Mouse (Mus musculus) adrenal gland, adult 2 months (tissue): ENCODE measurements around the gene Arel1. TPM values are rescaled to one million over a fixed set of nuclear protein-coding genes. Genes with fewer than 3 reads are reported as not detected.

Experiments used
- DNase-seq: peaks from one replicate; pipeline ENCODE4 v3.0.0; 2021
- polyA plus RNA-seq: library from polyadenylated mRNA; depleted of rRNA; stranded (reverse); fragments of >200 nt; gene quantifications from 2 replicates; pipeline ENCODE4 v1.2.3, GENCODE M21; 2012
- total RNA-seq, 2 experiments: library from RNA; stranded (reverse); gene quantifications; 2 replicates each; pipeline ENCODE4 v1.2.3; 2021

Arel1 gene
- total and polyA plus RNA-seq, 3 experiments, result 20.2 to 33.5 (median 29.6) TPM

GRCm38 (mm10) chr12:84948584-84949285 lies 22.0 kb downstream of the Arel1 start:
- DNase-seq, result no peak

- DNase-seq, result no peak
Observed at GRCm38 (mm10) chr12:84947894-84948583, 22.7 kb downstream of the Arel1 start.

GRCm38 (mm10) chr12:84944813-84945553 lies 25.7 kb downstream of the Arel1 start:
- DNase-seq, result peak; percentile 15

- no peak for DNase-seq
Observed at GRCm38 (mm10) chr12:84944150-84944812, 26.4 kb downstream of the Arel1 start.

GRCm38 (mm10) chr12:84943006-84943952 lies 27.4 kb downstream of the Arel1 start:
- DNase-seq, result peak; percentile 11

GRCm38 (mm10) chr12:84941717-84942116 lies 29.0 kb downstream of the Arel1 start:
- no peak for DNase-seq

GRCm38 (mm10) chr12:84940343-84940742 lies 30.4 kb downstream of the Arel1 start:
- no peak for DNase-seq

- DNase-seq, result no peak
Observed at GRCm38 (mm10) chr12:84939117-84939516, 31.6 kb downstream of the Arel1 start.

- no peak for DNase-seq
Observed at GRCm38 (mm10) chr12:84935343-84935742, 35.4 kb downstream of the Arel1 start.

GRCm38 (mm10) chr12:84932210-84932609 lies 38.5 kb downstream of the Arel1 start:
- DNase-seq, result no peak

GRCm38 (mm10) chr12:84926542-84926941 lies 44.2 kb downstream of the Arel1 start:
- DNase-seq, result no peak

GRCm38 (mm10) chr12:84924324-84924723 lies 46.4 kb downstream of the Arel1 start:
- no peak for DNase-seq

- no peak for DNase-seq
Observed at GRCm38 (mm10) chr12:84921881-84922419, 48.8 kb downstream of the Arel1 start.

- DNase-seq, result no peak
Observed at GRCm38 (mm10) chr12:84918809-84919208, 51.9 kb downstream of the Arel1 start.

- DNase-seq, result no peak
Observed at GRCm38 (mm10) chr12:84917799-84918198, 52.9 kb downstream of the Arel1 start.

- DNase-seq, result no peak
Observed at GRCm38 (mm10) chr12:84914959-84915358, 55.7 kb downstream of the Arel1 start.

GRCm38 (mm10) chr12:84912652-84913104 lies 58.0 kb downstream of the Arel1 start:
- DNase-seq, result no peak

- no peak for DNase-seq
Observed at GRCm38 (mm10) chr12:84911640-84912039, 59.1 kb downstream of the Arel1 start.

GRCm38 (mm10) chr12:84910066-84910465 lies 60.6 kb downstream of the Arel1 start:
- no peak for DNase-seq

- DNase-seq, result no peak
Observed at GRCm38 (mm10) chr12:84907627-84908480, 62.8 kb downstream of the Arel1 start.
